Mouse (Mus musculus) lung, embryonic 15.5 days (tissue): Measurements from ENCODE around the gene Chrnb1. TPM values are rescaled to one million over a fixed set of nuclear protein-coding genes. Genes with fewer than 3 reads are reported as not detected.

Source experiments
- ATAC-seq: fragments of 200-750 bp; cut with Nextera tagmentation; 2 replicates; pipeline ENCODE4 v1.8.0; 2017; ENCODE audit warnings: moderate number of reproducible peaks, borderline replicate concordance; ENCODE audit not compliant: low FRiP score, low TSS enrichment; ENCODE audit errors: extremely low read depth
- H3K27ac ChIP-seq: fragments of 300-500 bp; sonication (generic); 2 replicates; pipeline ENCODE4 v1.5.1; 2015; ENCODE audit warnings: moderate library complexity, mild to moderate bottlenecking, inconsistent platforms
- H3K27me3 ChIP-seq: fragments of 300-500 bp; sonication (generic); 2 replicates; pipeline ENCODE4 v1.6.1; 2015; ENCODE audit warnings: inconsistent platforms
- H3K36me3 ChIP-seq: fragments of 300-500 bp; sonication (generic); 2 replicates; pipeline ENCODE4 v1.6.1; 2015; ENCODE audit warnings: inconsistent platforms
- H3K4me1 ChIP-seq: fragments of 300-500 bp; sonication (generic); 2 replicates; pipeline ENCODE4 v1.6.1; 2015; ENCODE audit warnings: inconsistent platforms
- H3K4me2 ChIP-seq: fragments of 300-500 bp; sonication (generic); 2 replicates; pipeline ENCODE4 v1.6.1; 2015; ENCODE audit warnings: inconsistent platforms, mild to moderate bottlenecking, moderate library complexity
- H3K4me3 ChIP-seq: fragments of 300-500 bp; sonication (generic); 2 replicates; pipeline ENCODE4 v1.5.1; 2015; ENCODE audit warnings: mild to moderate bottlenecking, inconsistent platforms
- H3K9ac ChIP-seq: fragments of 300-500 bp; sonication (generic); 2 replicates; pipeline ENCODE4 v1.6.1; 2015; ENCODE audit warnings: inconsistent platforms
- H3K9me3 ChIP-seq: fragments of 300-500 bp; sonication (generic); 2 replicates; pipeline ENCODE4 v1.6.1; 2016; ENCODE audit warnings: inconsistent platforms
- WGBS: fragments of 180-500 bp; shearing (Covaris S2); methylation state at CpG from one replicate; pipeline ENCODE4 v1.1.7; 2015; 5-methylcytosine and 5-hydroxymethylcytosine counted together
- polyA plus RNA-seq: library from polyadenylated mRNA; unstranded; fragments of >200 nt; fragmentation: Nextera tagmentation; extraction: Ambion mirVana; gene quantifications from 2 replicates; pipeline ENCODE4 v1.2.1, GENCODE M21; 2015

Gene Chrnb1
- polyA plus RNA-seq = 15.7 and 15.8 TPM in 2 replicates

- Histone ChIP-seq H3K9me3 (no peaks in the 10 kb centered on the region), H3K4me3 (peak within 1 kb of the TSS; percentile 55), H3K9ac (peak within 1 kb of the TSS; percentile 51), H3K27me3 (peaks cover 9% of the 10 kb centered on the region; the same call in 1 of the 2 replicates), H3K36me3 (no peaks in the 10 kb centered on the region), H3K4me2 (peak within 1 kb of the TSS; percentile 96), H3K27ac (peak within 1 kb of the TSS; percentile 78), H3K4me1 (peaks cover 16% of the 10 kb centered on the region)
- ATAC-seq = peak; percentile 96
- WGBS = 2% methylated on average over 52 of the region's 52 CpGs
Measured at GRCm38 (mm10) chr11:69795168-69795982, at the start of gene Chrnb1. TSS of gene Chrnb1 (minus strand) at chr11:69795943.

- peaks cover 13% of the 10 kb centered on the region for H3K27me3 ChIP-seq
- H3K4me2 ChIP-seq = peak overlapping the region; percentile 98
- H3K4me1 ChIP-seq = peaks cover 38% of the 10 kb centered on the region
- no peaks in the 10 kb centered on the region for H3K9me3 ChIP-seq
- H3K36me3 ChIP-seq = no peaks in the 10 kb centered on the region
- H3K27ac ChIP-seq = peak overlapping the region; percentile 88
- 0% methylated on average over 7 of the region's 7 CpGs for WGBS
- peak; percentile 1; the same call in 1 of the 2 replicates for ATAC-seq
- peak overlapping the region; percentile 68 for H3K9ac ChIP-seq
- H3K4me3 ChIP-seq = peak overlapping the region; percentile 71
Measured at GRCm38 (mm10) chr11:69838714-69839104, 43.0 kb upstream of the Chrnb1 start.

- under 1% methylated on average over 34 of the region's 34 CpGs for WGBS
- Histone ChIP-seq H3K4me2 (peak within 1 kb of the TSS; percentile 98), H3K9me3 (no peaks in the 10 kb centered on the region), H3K27ac (peak within 1 kb of the TSS; percentile 90), H3K4me3 (peak within 1 kb of the TSS; percentile 71), H3K36me3 (peaks cover 3% of the 10 kb centered on the region; the same call in 1 of the 2 replicates), H3K4me1 (peaks cover 43% of the 10 kb centered on the region), H3K9ac (peak within 1 kb of the TSS; percentile 82), H3K27me3 (peaks cover 19% of the 10 kb centered on the region)
- peak; percentile 91 for ATAC-seq
Measured at GRCm38 (mm10) chr11:69837952-69838713, 42.4 kb upstream of the Chrnb1 start, which contains the start of gene Tmem256. TSS of gene Tmem256 (plus strand) at chr11:69838514.

GRCm38 (mm10) chr11:69837604-69837951 lies 41.8 kb upstream of the Chrnb1 start, which contains the start of gene Nlgn2:
TSS of gene Nlgn2 (minus strand) at chr11:69837784.
- Histone ChIP-seq H3K36me3 (peaks cover 9% of the 10 kb centered on the region; the same call in 1 of the 2 replicates), H3K27me3 (peaks cover 20% of the 10 kb centered on the region), H3K27ac (peak within 1 kb of the TSS; percentile 90), H3K4me2 (peak within 1 kb of the TSS; percentile 98), H3K4me3 (peak within 1 kb of the TSS; percentile 71), H3K4me1 (peaks cover 43% of the 10 kb centered on the region), H3K9ac (peak within 1 kb of the TSS; percentile 82), H3K9me3 (no peaks in the 10 kb centered on the region)
- peak; percentile 76; the same call in 1 of the 2 replicates for ATAC-seq
- 1% methylated on average over 32 of the region's 32 CpGs for WGBS

GRCm38 (mm10) chr11:69836703-69837576 lies 41.2 kb upstream of the Chrnb1 start:
- H3K4me1 ChIP-seq = peaks cover 43% of the 10 kb centered on the region
- no peak for ATAC-seq
- peaks cover 13% of the 10 kb centered on the region; the same call in 1 of the 2 replicates for H3K36me3 ChIP-seq
- H3K27ac ChIP-seq = peak overlapping the region; percentile 90
- under 1% methylated on average over 41 of the region's 52 CpGs for WGBS
- H3K4me3 ChIP-seq = peak overlapping the region; percentile 71
- peak overlapping the region; percentile 98 for H3K4me2 ChIP-seq
- H3K9me3 ChIP-seq = no peaks in the 10 kb centered on the region
- peak overlapping the region; percentile 82 for H3K9ac ChIP-seq
- H3K27me3 ChIP-seq = peaks cover 20% of the 10 kb centered on the region

- 14% methylated on average over 4 of the region's 4 CpGs for WGBS
- no peaks in the 10 kb centered on the region for H3K9me3 ChIP-seq
- H3K4me2 ChIP-seq = peak overlapping the region; percentile 98
- no peak for ATAC-seq
- H3K4me3 ChIP-seq = peak overlapping the region; percentile 71
- H3K4me1 ChIP-seq = peaks cover 43% of the 10 kb centered on the region
- H3K9ac ChIP-seq = 0 out of 2 replicates have a peak overlapping the region, but pooled peaks have one; percentile 23
- no peak overlapping the region for H3K27ac ChIP-seq
- H3K36me3 ChIP-seq = peaks cover 13% of the 10 kb centered on the region; the same call in 1 of the 2 replicates
- H3K27me3 ChIP-seq = peaks cover 20% of the 10 kb centered on the region
Measured at GRCm38 (mm10) chr11:69835966-69836335, 40.2 kb upstream of the Chrnb1 start.

- ATAC-seq = no peak
- WGBS = 14% methylated on average over 9 of the region's 9 CpGs
- Histone ChIP-seq H3K27ac (no peak overlapping the region), H3K27me3 (peaks cover 20% of the 10 kb centered on the region), H3K4me1 (peaks cover 43% of the 10 kb centered on the region), H3K9me3 (no peaks in the 10 kb centered on the region), H3K36me3 (peaks cover 13% of the 10 kb centered on the region; the same call in 1 of the 2 replicates), H3K4me2 (peak overlapping the region; percentile 98), H3K4me3 (peak overlapping the region; percentile 71; the same call in 1 of the 2 replicates), H3K9ac (no peak overlapping the region)
Measured at GRCm38 (mm10) chr11:69835326-69835965, 39.7 kb upstream of the Chrnb1 start.

GRCm38 (mm10) chr11:69834001-69834549 lies 38.3 kb upstream of the Chrnb1 start:
- Histone ChIP-seq H3K4me1 (peaks cover 39% of the 10 kb centered on the region), H3K4me2 (peak overlapping the region; percentile 98), H3K9ac (peak overlapping the region; percentile 58), H3K36me3 (peaks cover 13% of the 10 kb centered on the region; the same call in 1 of the 2 replicates), H3K4me3 (peak overlapping the region; percentile 37), H3K27ac (0 out of 2 replicates have a peak overlapping the region, but pooled peaks have one; percentile 14), H3K9me3 (no peaks in the 10 kb centered on the region), H3K27me3 (peaks cover 20% of the 10 kb centered on the region)
- ATAC-seq = no peak
- WGBS = 13% methylated on average over 35 of the region's 48 CpGs

GRCm38 (mm10) chr11:69833554-69833953 lies 37.8 kb upstream of the Chrnb1 start:
- Histone ChIP-seq H3K27ac (no peak overlapping the region), H3K4me2 (peak overlapping the region; percentile 98), H3K4me1 (peaks cover 37% of the 10 kb centered on the region), H3K9ac (peak overlapping the region; percentile 58), H3K27me3 (peaks cover 20% of the 10 kb centered on the region), H3K36me3 (peaks cover 13% of the 10 kb centered on the region; the same call in 1 of the 2 replicates), H3K9me3 (no peaks in the 10 kb centered on the region), H3K4me3 (peak overlapping the region; percentile 37)
- 49% methylated on average over 8 of the region's 8 CpGs for WGBS
- ATAC-seq = no peak

- WGBS = 74% methylated on average over 5 of the region's 5 CpGs
Measured at GRCm38 (mm10) chr11:69828832-69829231, 33.1 kb upstream of the Chrnb1 start.

More at GRCm38 (mm10) chr11:69828832-69829231, 33.1 kb upstream of the Chrnb1 start:
- H3K9ac ChIP-seq = no peak overlapping the region
- H3K36me3 ChIP-seq = peaks cover 39% of the 10 kb centered on the region
- H3K9me3 ChIP-seq = no peaks in the 10 kb centered on the region
- H3K4me1 ChIP-seq = peaks cover 6% of the 10 kb centered on the region
- H3K27me3 ChIP-seq = peaks cover 8% of the 10 kb centered on the region
- no peak overlapping the region for H3K4me2 ChIP-seq
- no peak overlapping the region for H3K4me3 ChIP-seq
- no peak for ATAC-seq
- H3K27ac ChIP-seq = no peak overlapping the region
